Mouse (Mus musculus): Measurements from ENCODE around the gene Btbd16. TPM values are rescaled to one million over a fixed set of nuclear protein-coding genes. Genes with fewer than 3 reads are reported as not detected.

The Btbd16 gene
- polyA plus RNA-seq (2012; rRNA removed): 0.06 and 0.12 TPM in 2 replicates

- Histone ChIP-seq H3K4me1 (ENCODE audit: control insufficient read depth, insufficient read depth, low read length) (no peaks in the 10 kb centered on the region), H3K36me3 (ENCODE audit: control insufficient read depth, insufficient read depth, low read length) (no peaks in the 10 kb centered on the region), H3K4me3 (ENCODE audit: insufficient read depth, low read depth, low read length) (no peak within 1 kb of the TSS), H3K27me3 (replicated peaks; ENCODE audit: control insufficient read depth, insufficient read depth, low read length) (no peaks in the 10 kb centered on the region), H3K27ac (ENCODE audit: insufficient read depth, low read depth, low read length) (no peak within 1 kb of the TSS)
- TF ChIP-seq CTCF (conservative IDR thresholded peaks at IDR 0.05; ENCODE audit: insufficient read depth, insufficient read length, low read depth, low read length) (no peak), POLR2A (IDR thresholded peaks at IDR 0.05; ENCODE audit: low read depth, low read length) (no peak)
- DNase-seq: no peak
- WGBS: 68% methylated on average over 9 of the region's 9 CpGs
These were observed at the start of gene Btbd16 for GRCm38 (mm10) chr7:130773914-130774630. TSS of gene Btbd16 (plus strand) at chr7:130774069.

DNA sequence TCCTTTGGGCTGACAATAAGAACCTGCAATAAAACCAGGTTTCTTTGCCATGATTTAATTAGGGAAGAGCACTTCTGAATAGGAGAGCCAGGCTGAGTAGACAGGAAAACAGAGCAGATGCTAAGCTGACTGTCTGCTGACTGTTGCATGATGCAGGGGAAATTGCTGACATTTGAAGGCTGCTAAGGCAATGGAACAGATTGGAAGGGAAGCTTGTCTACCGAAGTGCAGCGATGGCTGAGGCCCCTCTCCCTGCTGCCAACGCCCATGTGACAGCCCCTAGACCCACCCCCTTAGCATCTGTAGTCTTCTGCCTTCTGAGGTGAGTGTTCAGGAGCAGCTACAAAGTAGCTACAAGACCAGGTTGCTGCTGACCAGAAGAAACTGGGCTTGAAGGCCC, 47.7 kb upstream of the Btbd16 start:
- Histone ChIP-seq H3K4me1 (ENCODE audit: control insufficient read depth, insufficient read depth, low read length) (no peaks in the 10 kb centered on the region), H3K4me3 (ENCODE audit: insufficient read depth, low read depth, low read length) (no peak overlapping the region), H3K27me3 (replicated peaks; ENCODE audit: control insufficient read depth, insufficient read depth, low read length) (no peaks in the 10 kb centered on the region), H3K27ac (ENCODE audit: insufficient read depth, low read depth, low read length) (no peak overlapping the region), H3K36me3 (ENCODE audit: control insufficient read depth, insufficient read depth, low read length) (no peaks in the 10 kb centered on the region)
- WGBS: 46% methylated on average over 3 of the region's 3 CpGs
- no peak for DNase-seq
- no peak for TF ChIP-seq POLR2A (IDR thresholded peaks at IDR 0.05; ENCODE audit: low read depth, low read length)
- no peak for TF ChIP-seq CTCF (conservative IDR thresholded peaks at IDR 0.05; ENCODE audit: insufficient read depth, insufficient read length, low read depth, low read length)

DNA sequence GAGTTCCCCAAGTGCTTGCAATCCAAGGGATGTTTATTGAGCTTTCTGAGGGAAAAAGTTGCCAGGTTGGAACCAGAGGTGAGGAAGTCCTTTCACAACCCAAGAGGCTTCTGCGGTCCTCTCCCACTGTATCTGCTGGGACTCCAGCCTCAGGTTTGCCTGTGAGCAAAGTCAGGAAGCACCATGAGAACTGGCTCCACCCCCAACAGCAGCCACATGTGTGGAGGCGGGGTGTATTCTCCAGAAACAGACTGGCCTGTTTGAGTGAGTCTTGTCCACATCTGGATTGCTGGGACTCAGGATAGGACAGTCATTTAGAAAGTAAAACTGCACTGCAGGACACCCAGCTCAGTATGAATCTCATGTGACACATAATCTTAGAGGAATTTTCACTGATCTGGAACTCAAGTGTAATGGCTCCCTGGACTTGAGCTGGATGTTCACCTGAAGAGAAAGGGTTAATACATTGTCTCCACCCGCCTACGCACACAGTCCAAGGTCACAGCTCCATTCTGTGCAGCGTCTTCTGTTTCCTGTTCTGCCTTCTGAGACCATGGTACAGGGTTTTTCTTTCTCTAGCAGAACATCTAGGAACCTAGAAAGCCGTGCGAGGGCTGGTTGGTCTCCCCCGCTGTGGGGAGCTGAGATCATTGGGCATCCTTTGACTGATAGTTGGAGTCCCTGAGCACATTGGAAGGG, 47.0 kb upstream of the Btbd16 start:
- Histone ChIP-seq H3K36me3 (ENCODE audit: control insufficient read depth, insufficient read depth, low read length) (no peaks in the 10 kb centered on the region), H3K4me1 (ENCODE audit: control insufficient read depth, insufficient read depth, low read length) (no peaks in the 10 kb centered on the region), H3K4me3 (ENCODE audit: insufficient read depth, low read depth, low read length) (no peak overlapping the region), H3K27ac (ENCODE audit: insufficient read depth, low read depth, low read length) (no peak overlapping the region), H3K27me3 (replicated peaks; ENCODE audit: control insufficient read depth, insufficient read depth, low read length) (no peaks in the 10 kb centered on the region)
- DNase-seq: no peak
- TF ChIP-seq POLR2A (IDR thresholded peaks at IDR 0.05; ENCODE audit: low read depth, low read length): no peak
- TF ChIP-seq CTCF (conservative IDR thresholded peaks at IDR 0.05; ENCODE audit: insufficient read depth, insufficient read length, low read depth, low read length): no peak
- 50% methylated on average over 8 of the region's 8 CpGs for WGBS

DNA sequence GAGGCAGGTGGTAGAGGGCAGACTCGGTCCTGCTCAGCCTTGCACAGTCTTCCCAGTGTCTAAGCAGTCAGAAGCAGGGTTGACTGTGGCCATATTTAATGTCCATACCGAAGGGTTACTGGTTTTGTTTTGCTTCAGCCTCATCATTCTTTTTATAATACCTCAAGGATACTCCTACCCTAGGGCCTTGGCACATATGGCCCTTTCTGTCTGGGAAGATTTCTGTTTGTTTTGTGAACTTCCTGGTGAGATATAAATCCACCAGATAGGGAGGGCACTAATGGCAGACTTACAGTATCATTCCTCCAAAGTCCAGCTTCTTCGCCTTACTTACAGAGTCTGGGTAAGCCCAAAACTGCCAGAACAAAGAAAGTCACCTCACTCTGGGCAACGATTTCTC, 46.3 kb upstream of the Btbd16 start:
- H3K36me3 ChIP-seq (ENCODE audit: control insufficient read depth, insufficient read depth, low read length): no peaks in the 10 kb centered on the region
- no peak overlapping the region for H3K4me3 ChIP-seq (ENCODE audit: insufficient read depth, low read depth, low read length)
- no peaks in the 10 kb centered on the region for H3K27me3 ChIP-seq (replicated peaks; ENCODE audit: control insufficient read depth, insufficient read depth, low read length)
- H3K27ac ChIP-seq (ENCODE audit: insufficient read depth, low read depth, low read length): no peak overlapping the region
- H3K4me1 ChIP-seq (ENCODE audit: control insufficient read depth, insufficient read depth, low read length): peaks cover 2% of the 10 kb centered on the region; the same call in 1 of the 2 replicates
- 83% methylated on average over 4 of the region's 4 CpGs for WGBS
- no peak for TF ChIP-seq POLR2A (IDR thresholded peaks at IDR 0.05; ENCODE audit: low read depth, low read length)
- TF ChIP-seq CTCF (conservative IDR thresholded peaks at IDR 0.05; ENCODE audit: insufficient read depth, insufficient read length, low read depth, low read length): no peak
- no peak for DNase-seq

- WGBS: 77% methylated on average over 7 of the region's 7 CpGs
- Histone ChIP-seq H3K27me3 (replicated peaks; ENCODE audit: control insufficient read depth, insufficient read depth, low read length) (no peaks in the 10 kb centered on the region), H3K36me3 (ENCODE audit: control insufficient read depth, insufficient read depth, low read length) (peaks cover 1% of the 10 kb centered on the region), H3K4me1 (ENCODE audit: control insufficient read depth, insufficient read depth, low read length) (peaks cover 6% of the 10 kb centered on the region; the same call in 1 of the 2 replicates), H3K4me3 (ENCODE audit: insufficient read depth, low read depth, low read length) (no peak overlapping the region), H3K27ac (ENCODE audit: insufficient read depth, low read depth, low read length) (no peak overlapping the region)
- TF ChIP-seq POLR2A (IDR thresholded peaks at IDR 0.05; ENCODE audit: low read depth, low read length): no peak
- no peak for TF ChIP-seq CTCF (conservative IDR thresholded peaks at IDR 0.05; ENCODE audit: insufficient read depth, insufficient read length, low read depth, low read length)
- no peak for DNase-seq
These were observed 42.1 kb upstream of the Btbd16 start for GRCm38 (mm10) chr7:130731792-130732191.

GRCm38 (mm10) chr7:130732908-130733307, 41.0 kb upstream of the Btbd16 start:
- no peak overlapping the region; the same call in 1 of the 2 replicates for H3K27ac ChIP-seq (ENCODE audit: insufficient read depth, low read depth, low read length)
- peak; percentile 85 for DNase-seq
- no peaks in the 10 kb centered on the region for H3K27me3 ChIP-seq (replicated peaks; ENCODE audit: control insufficient read depth, insufficient read depth, low read length)
- TF ChIP-seq CTCF (conservative IDR thresholded peaks at IDR 0.05; ENCODE audit: insufficient read depth, insufficient read length, low read depth, low read length): no peak
- TF ChIP-seq POLR2A (IDR thresholded peaks at IDR 0.05; ENCODE audit: low read depth, low read length): no peak
- H3K4me3 ChIP-seq (ENCODE audit: insufficient read depth, low read depth, low read length): no peak overlapping the region
- H3K4me1 ChIP-seq (ENCODE audit: control insufficient read depth, insufficient read depth, low read length): peaks cover 6% of the 10 kb centered on the region; the same call in 1 of the 2 replicates
- 35% methylated on average over 6 of the region's 6 CpGs for WGBS
- H3K36me3 ChIP-seq (ENCODE audit: control insufficient read depth, insufficient read depth, low read length): peaks cover 1% of the 10 kb centered on the region

GRCm38 (mm10) chr7:130733423-130733822, 40.4 kb upstream of the Btbd16 start:
- Histone ChIP-seq H3K4me1 (ENCODE audit: control insufficient read depth, insufficient read depth, low read length) (peaks cover 6% of the 10 kb centered on the region; the same call in 1 of the 2 replicates), H3K4me3 (ENCODE audit: insufficient read depth, low read depth, low read length) (no peak overlapping the region), H3K27ac (ENCODE audit: insufficient read depth, low read depth, low read length) (no peak overlapping the region), H3K27me3 (replicated peaks; ENCODE audit: control insufficient read depth, insufficient read depth, low read length) (no peaks in the 10 kb centered on the region), H3K36me3 (ENCODE audit: control insufficient read depth, insufficient read depth, low read length) (peaks cover 1% of the 10 kb centered on the region)
- no peak for TF ChIP-seq CTCF (conservative IDR thresholded peaks at IDR 0.05; ENCODE audit: insufficient read depth, insufficient read length, low read depth, low read length)
- no peak for TF ChIP-seq POLR2A (IDR thresholded peaks at IDR 0.05; ENCODE audit: low read depth, low read length)
- WGBS: 87% methylated on average over 8 of the region's 8 CpGs
- no peak for DNase-seq

All from kidney, adult 2 months (tissue).